Mouse (Mus musculus): ENCODE results near the gene Apobec4. TPM values are rescaled to one million over a fixed set of nuclear protein-coding genes. Genes with fewer than 3 reads are reported as not detected.

Apobec4 gene
- polyA plus RNA-seq (2017; shearing (Covaris generic)), result not detected

GRCm38 (mm10) chr1:152750312-152750965 lies at the start of gene Apobec4:
Gene Apobec4 (plus strand): TSS chr1:152750551.

DNA sequence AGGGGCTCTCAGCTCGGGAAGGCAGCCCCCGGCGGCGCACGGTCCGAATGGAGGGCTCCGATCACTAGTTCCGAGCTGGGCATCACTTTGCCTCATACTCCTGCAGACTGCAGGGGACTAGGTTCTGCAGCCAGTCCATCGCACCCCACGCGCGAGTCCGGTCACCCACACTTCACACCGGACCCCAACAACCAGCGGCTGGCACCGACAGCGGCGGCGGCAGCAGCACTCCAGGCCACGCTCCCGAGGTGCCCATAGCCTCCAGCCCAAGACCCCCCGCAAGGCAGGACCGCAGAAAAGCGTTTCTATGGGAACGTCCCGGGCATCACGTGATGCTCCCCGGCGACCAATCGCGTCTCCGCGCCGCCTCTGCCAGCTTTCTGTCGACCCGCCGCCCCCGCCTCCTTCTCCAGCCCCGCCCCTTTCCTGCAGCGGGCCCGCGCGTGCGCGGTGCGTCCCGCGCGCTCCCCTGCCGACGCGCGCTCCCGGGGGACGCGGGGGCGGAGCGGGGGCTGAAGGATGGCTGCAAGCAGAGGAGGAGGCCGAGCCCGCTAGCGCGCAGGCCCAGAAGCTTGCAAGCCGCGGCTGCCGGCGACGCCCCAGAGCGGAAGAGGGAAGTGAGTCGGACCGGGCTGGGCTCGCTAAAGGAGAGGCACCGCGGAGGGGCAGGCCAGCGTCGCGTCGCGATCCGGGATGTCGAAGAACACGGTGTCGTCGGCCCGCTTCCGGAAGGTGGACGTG lies 15.9 kb downstream of the Apobec4 start, which contains the start of the genes Rgl1 and Arpc5:
TSS of gene Rgl1 (minus strand) at position 320 of the 741 bp plus-strand sequence.
TSS of gene Arpc5 (plus strand) at position 511 of the 741 bp plus-strand sequence.

DNA sequence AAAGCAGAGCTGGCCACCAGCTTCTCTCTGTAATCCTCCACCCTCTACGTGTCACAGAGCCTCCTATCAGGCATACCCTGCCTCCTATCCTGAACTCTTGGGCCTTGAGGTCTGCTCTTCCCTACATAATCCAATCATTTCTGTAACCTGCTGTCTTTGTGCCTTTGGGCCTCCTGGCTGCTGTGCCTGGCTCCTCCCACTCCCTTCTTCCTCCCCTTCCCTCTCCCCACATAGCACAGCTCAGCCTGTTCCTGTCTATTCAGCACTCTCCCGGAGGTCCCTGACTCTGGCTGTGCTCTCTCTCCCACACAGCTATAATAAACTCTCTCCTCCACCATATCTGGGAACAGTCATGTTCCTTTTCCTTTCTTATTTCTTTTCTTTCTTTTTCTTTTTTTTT lies 49.5 kb downstream of the Apobec4 start, which contains the start of gene Ncf2:
TSS of gene Ncf2 (plus strand) at position 298 of the 400 bp plus-strand sequence.

Other genes with a start within 250 kb of the Apobec4 start
- 0.62 TPM for gene Rgl1, start 15.8 kb downstream of the Apobec4 start, polyA plus RNA-seq (2017; shearing (Covaris generic))
- 620 TPM for gene Arpc5, start 16.0 kb downstream of the Apobec4 start, polyA plus RNA-seq (2017; shearing (Covaris generic))
- gene Ncf2, start 49.6 kb downstream of the Apobec4 start, polyA plus RNA-seq (2017; shearing (Covaris generic)), result 1.8 TPM
- 45.8 TPM for gene Smg7, start 152.1 kb downstream of the Apobec4 start, polyA plus RNA-seq (2017; shearing (Covaris generic))
- gene Nmnat2, start 204.4 kb downstream of the Apobec4 start, polyA plus RNA-seq (2017; shearing (Covaris generic)), result 12.5 TPM